Mouse (Mus musculus): ENCODE measurements around the gene Dyrk1a. TPM values are rescaled to one million over a fixed set of nuclear protein-coding genes. Genes with fewer than 3 reads are reported as not detected.

The Dyrk1a gene
- polyA plus RNA-seq, 1 experiment from 2014 or later = 12.7 TPM

- 40% methylated on average over 7 of the region's 7 CpGs for WGBS
- Histone ChIP-seq H3K4me2 (no peak overlapping the region), H3K4me3 (no peak overlapping the region), H3K27ac (no peak overlapping the region), H3K4me1 (peaks cover 48% of the 10 kb centered on the region), H3K36me3 (ENCODE audit: poor library complexity, severe bottlenecking) (no peaks in the 10 kb centered on the region), H3K9ac (no peak overlapping the region), H3K27me3 (no peaks in the 10 kb centered on the region), H3K9me3 (replicated peaks) (no peaks in the 10 kb centered on the region)
- ATAC-seq = no peak
These were observed 11.1 kb downstream of the Dyrk1a start for GRCm38 (mm10) chr16:94580844-94581405.

GRCm38 (mm10) chr16:94586349-94586990 is 16.7 kb downstream of the Dyrk1a start:
- Histone ChIP-seq H3K9ac (no peak overlapping the region), H3K27ac (no peak overlapping the region), H3K27me3 (no peaks in the 10 kb centered on the region), H3K4me2 (no peak overlapping the region), H3K4me1 (peaks cover 49% of the 10 kb centered on the region), H3K9me3 (replicated peaks) (no peaks in the 10 kb centered on the region), H3K36me3 (ENCODE audit: poor library complexity, severe bottlenecking) (no peaks in the 10 kb centered on the region), H3K4me3 (no peak overlapping the region)
- WGBS = 71% methylated on average over 7 of the region's 7 CpGs
- ATAC-seq = no peak

- Histone ChIP-seq H3K4me3 (no peak overlapping the region), H3K9me3 (replicated peaks) (no peaks in the 10 kb centered on the region), H3K4me1 (peaks cover 48% of the 10 kb centered on the region), H3K4me2 (no peak overlapping the region), H3K27me3 (no peaks in the 10 kb centered on the region), H3K27ac (no peak overlapping the region), H3K36me3 (ENCODE audit: poor library complexity, severe bottlenecking) (no peaks in the 10 kb centered on the region), H3K9ac (no peak overlapping the region)
- no peak for ATAC-seq
- WGBS = 88% methylated on average over 4 of the region's 4 CpGs
These were observed 17.7 kb downstream of the Dyrk1a start for GRCm38 (mm10) chr16:94587461-94587860.

GRCm38 (mm10) chr16:94588171-94588570 is 18.4 kb downstream of the Dyrk1a start:
- WGBS = 76% methylated on average over 8 of the region's 8 CpGs
- peaks cover 48% of the 10 kb centered on the region for H3K4me1 ChIP-seq
- no peaks in the 10 kb centered on the region for H3K27me3 ChIP-seq
- H3K4me2 ChIP-seq = no peak overlapping the region
- H3K9ac ChIP-seq = no peak overlapping the region
- H3K9me3 ChIP-seq (replicated peaks) = no peaks in the 10 kb centered on the region
- no peak overlapping the region for H3K27ac ChIP-seq
- ATAC-seq = no peak
- no peaks in the 10 kb centered on the region for H3K36me3 ChIP-seq (ENCODE audit: poor library complexity, severe bottlenecking)
- H3K4me3 ChIP-seq = no peak overlapping the region

- peaks cover 48% of the 10 kb centered on the region for H3K4me1 ChIP-seq
- WGBS = 90% methylated on average over 6 of the region's 6 CpGs
- no peak for ATAC-seq
- H3K9me3 ChIP-seq (replicated peaks) = no peaks in the 10 kb centered on the region
- H3K9ac ChIP-seq = no peak overlapping the region
- no peaks in the 10 kb centered on the region for H3K36me3 ChIP-seq (ENCODE audit: poor library complexity, severe bottlenecking)
- H3K27ac ChIP-seq = no peak overlapping the region
- no peaks in the 10 kb centered on the region for H3K27me3 ChIP-seq
- no peak overlapping the region for H3K4me3 ChIP-seq
- H3K4me2 ChIP-seq = no peak overlapping the region
These were observed 19.2 kb downstream of the Dyrk1a start for GRCm38 (mm10) chr16:94588974-94589373.

GRCm38 (mm10) chr16:94589648-94590047 is 19.8 kb downstream of the Dyrk1a start:
- H3K4me1 ChIP-seq = peaks cover 48% of the 10 kb centered on the region
- WGBS = 93% methylated on average over 1 of the region's 1 CpGs
- H3K4me2 ChIP-seq = no peak overlapping the region
- no peak overlapping the region for H3K9ac ChIP-seq
- no peak overlapping the region for H3K27ac ChIP-seq
- 0 out of 2 replicates have a peak, but pooled peaks cover 3% of the 10 kb centered on the region for H3K36me3 ChIP-seq (ENCODE audit: poor library complexity, severe bottlenecking)
- no peak overlapping the region for H3K4me3 ChIP-seq
- no peak for ATAC-seq
- H3K9me3 ChIP-seq (replicated peaks) = no peaks in the 10 kb centered on the region
- H3K27me3 ChIP-seq = no peaks in the 10 kb centered on the region

GRCm38 (mm10) chr16:94590214-94590613 is 20.4 kb downstream of the Dyrk1a start:
- H3K27me3 ChIP-seq = no peaks in the 10 kb centered on the region
- 76% methylated on average over 1 of the region's 1 CpGs for WGBS

GRCm38 (mm10) chr16:94590977-94591376 is 21.2 kb downstream of the Dyrk1a start:
- Histone ChIP-seq H3K9me3 (replicated peaks) (no peaks in the 10 kb centered on the region), H3K4me2 (no peak overlapping the region), H3K27me3 (no peaks in the 10 kb centered on the region), H3K27ac (no peak overlapping the region), H3K9ac (no peak overlapping the region), H3K4me3 (no peak overlapping the region), H3K36me3 (ENCODE audit: poor library complexity, severe bottlenecking) (0 out of 2 replicates have a peak, but pooled peaks cover 5% of the 10 kb centered on the region), H3K4me1 (peaks cover 43% of the 10 kb centered on the region)
- 87% methylated on average over 8 of the region's 8 CpGs for WGBS
- ATAC-seq = no peak

More at GRCm38 (mm10) chr16:94590214-94590613, 20.4 kb downstream of the Dyrk1a start:
- H3K4me3 ChIP-seq = no peak overlapping the region
- peaks cover 43% of the 10 kb centered on the region for H3K4me1 ChIP-seq
- H3K27ac ChIP-seq = no peak overlapping the region
- H3K9me3 ChIP-seq (replicated peaks) = no peaks in the 10 kb centered on the region
- no peak overlapping the region for H3K9ac ChIP-seq
- 0 out of 2 replicates have a peak, but pooled peaks cover 5% of the 10 kb centered on the region for H3K36me3 ChIP-seq (ENCODE audit: poor library complexity, severe bottlenecking)
- no peak overlapping the region for H3K4me2 ChIP-seq
- no peak for ATAC-seq

- 0 out of 2 replicates have a peak, but pooled peaks cover 5% of the 10 kb centered on the region for H3K36me3 ChIP-seq (ENCODE audit: poor library complexity, severe bottlenecking)
- no peak for ATAC-seq
- H3K9ac ChIP-seq = no peak overlapping the region
- peaks cover 40% of the 10 kb centered on the region for H3K4me1 ChIP-seq
- H3K4me3 ChIP-seq = no peak overlapping the region
- no peak overlapping the region for H3K4me2 ChIP-seq
- no peak overlapping the region for H3K27ac ChIP-seq
- WGBS = 91% methylated on average over 3 of the region's 3 CpGs
- no peaks in the 10 kb centered on the region for H3K27me3 ChIP-seq
- no peaks in the 10 kb centered on the region for H3K9me3 ChIP-seq (replicated peaks)
These were observed 21.7 kb downstream of the Dyrk1a start for GRCm38 (mm10) chr16:94591536-94591935.

GRCm38 (mm10) chr16:94596633-94597032 is 26.8 kb downstream of the Dyrk1a start:
- no peak for ATAC-seq
- H3K4me2 ChIP-seq = no peak overlapping the region
- H3K27me3 ChIP-seq = no peaks in the 10 kb centered on the region
- no peak overlapping the region for H3K27ac ChIP-seq
- 84% methylated on average over 2 of the region's 2 CpGs for WGBS
- H3K4me1 ChIP-seq = peaks cover 35% of the 10 kb centered on the region
- no peak overlapping the region for H3K9ac ChIP-seq
- no peak overlapping the region for H3K4me3 ChIP-seq
- H3K9me3 ChIP-seq (replicated peaks) = no peaks in the 10 kb centered on the region
- H3K36me3 ChIP-seq (ENCODE audit: poor library complexity, severe bottlenecking) = 0 out of 2 replicates have a peak, but pooled peaks cover 5% of the 10 kb centered on the region

GRCm38 (mm10) chr16:94597640-94598039 is 27.8 kb downstream of the Dyrk1a start:
- H3K9me3 ChIP-seq (replicated peaks) = no peaks in the 10 kb centered on the region
- H3K4me1 ChIP-seq = peaks cover 43% of the 10 kb centered on the region
- ATAC-seq = no peak
- H3K27me3 ChIP-seq = no peaks in the 10 kb centered on the region
- no peak overlapping the region for H3K27ac ChIP-seq
- H3K36me3 ChIP-seq (ENCODE audit: poor library complexity, severe bottlenecking) = 0 out of 2 replicates have a peak, but pooled peaks cover 5% of the 10 kb centered on the region
- no peak overlapping the region for H3K4me3 ChIP-seq
- WGBS = 37% methylated on average over 1 of the region's 1 CpGs
- H3K4me2 ChIP-seq = no peak overlapping the region
- no peak overlapping the region for H3K9ac ChIP-seq

GRCm38 (mm10) chr16:94599977-94600724 is 30.3 kb downstream of the Dyrk1a start:
- no peak overlapping the region for H3K4me3 ChIP-seq
- H3K27ac ChIP-seq = no peak overlapping the region
- peaks cover 57% of the 10 kb centered on the region for H3K4me1 ChIP-seq
- no peak overlapping the region for H3K9ac ChIP-seq
- 52% methylated on average over 6 of the region's 6 CpGs for WGBS
- no peaks in the 10 kb centered on the region for H3K36me3 ChIP-seq (ENCODE audit: poor library complexity, severe bottlenecking)
- H3K27me3 ChIP-seq = no peaks in the 10 kb centered on the region
- ATAC-seq = no peak
- H3K4me2 ChIP-seq = no peak overlapping the region
- no peaks in the 10 kb centered on the region for H3K9me3 ChIP-seq (replicated peaks)

Measured in forebrain, embryonic 13.5 days (tissue).